Mouse (Mus musculus) lung, adult 2 months (tissue): Measurements from ENCODE around the gene Parp8. TPM values are rescaled to one million over a fixed set of nuclear protein-coding genes. Genes with fewer than 3 reads are reported as not detected.
"Not testable (repeated sequence)": the region's sequence is repeated elsewhere in the genome, so short reads cannot be mapped to it uniquely, and the experiment has no call there.

Experiments
- DNase-seq: peaks from one replicate; pipeline ENCODE4 v3.0.0; 2022
- H3K4me1 ChIP-seq: fragments of 200-500 bp; 2 replicates; pipeline ENCODE4 v1.6.1; 2011; ENCODE audit warnings: low read length; ENCODE audit not compliant: control insufficient read depth, insufficient read depth
- H3K4me3 ChIP-seq: fragments of 200-500 bp; replicated peaks from 2 replicates; pipeline ENCODE3; 2011; ENCODE audit warnings: low read depth, mild to moderate bottlenecking, control low read depth, low read length; ENCODE audit errors: extremely low read depth
- CTCF ChIP-seq: fragments of 200-500 bp; IDR thresholded peaks from 2 replicates; pipeline ENCODE4 v1.5.1; 2011; ENCODE audit warnings: mild to moderate bottlenecking, low read length, control low read depth; ENCODE audit not compliant: insufficient read depth
- POLR2A ChIP-seq: fragments of 200-500 bp; IDR thresholded peaks from 2 replicates; pipeline ENCODE4 v1.6.1; 2011; ENCODE audit warnings: low read depth, mild to moderate bottlenecking, control low read depth, low read length, borderline replicate concordance; ENCODE audit errors: extremely low read depth
- WGBS: fragments of 180-500 bp; shearing (Covaris S2); methylation state at CpG from one replicate; pipeline ENCODE4 v1.1.7; 2018; 5-methylcytosine and 5-hydroxymethylcytosine counted together
- polyA plus RNA-seq: library from polyadenylated mRNA; depleted of rRNA; stranded (reverse); fragments of >200 nt; gene quantifications from 2 replicates; pipeline ENCODE4 v1.2.3, GENCODE M21; 2012

Parp8 gene
- polyA plus RNA-seq, 1 experiment: 9.6 TPM

- Histone ChIP-seq H3K4me3 (no peak overlapping the region), H3K4me1 (no peaks in the 10 kb centered on the region)
- WGBS: 88% methylated on average over 6 of the region's 6 CpGs
- DNase-seq: no peak
- TF ChIP-seq POLR2A: no peak
- TF ChIP-seq CTCF: no peak
Observed at GRCm38 (mm10) chr13:116949056-116949455, 76.3 kb downstream of the Parp8 start.

- DNase-seq: no peak
- TF ChIP-seq CTCF (no peak), POLR2A (no peak)
- 46% methylated on average over 5 of the region's 5 CpGs for WGBS
- no peak overlapping the region for H3K4me3 ChIP-seq
- no peaks in the 10 kb centered on the region for H3K4me1 ChIP-seq
Observed at GRCm38 (mm10) chr13:116948299-116948659, 77.1 kb downstream of the Parp8 start.

DNA sequence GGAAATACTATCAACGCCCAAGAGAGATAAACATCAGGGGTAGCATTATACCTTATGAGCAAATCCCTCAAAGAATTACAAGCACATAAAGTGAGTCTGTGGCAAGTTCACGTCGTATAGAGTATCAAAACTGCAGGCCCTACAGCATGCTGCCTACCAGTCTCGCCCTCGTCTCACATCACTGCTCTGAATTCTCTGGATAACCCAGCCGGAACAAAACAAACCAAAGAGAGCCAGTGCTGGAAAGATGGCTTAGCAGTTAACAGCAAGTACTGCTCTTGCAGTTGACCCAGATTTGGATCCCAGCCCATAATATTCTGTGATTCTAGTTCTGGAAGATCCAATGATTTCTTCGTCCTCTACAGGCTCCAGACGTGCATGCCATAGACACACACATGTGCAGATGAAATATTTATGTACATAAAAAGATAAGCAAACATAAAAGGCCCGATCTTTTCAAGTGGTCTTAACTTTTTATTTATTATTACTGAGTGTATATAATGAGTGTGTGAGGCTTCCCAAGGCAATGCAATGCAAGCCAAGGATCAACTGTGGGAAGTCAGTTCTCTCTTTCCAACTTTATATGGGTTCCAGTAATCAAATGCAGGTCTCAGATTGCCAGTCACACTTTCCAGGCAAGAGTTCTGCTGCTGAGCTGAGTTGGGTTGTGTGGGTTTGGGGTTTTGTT is 77.6 kb downstream of the Parp8 start:
- no peak overlapping the region for H3K4me3 ChIP-seq
- TF ChIP-seq CTCF (no peak), POLR2A (no peak)
- DNase-seq: no peak
- H3K4me1 ChIP-seq: no peaks in the 10 kb centered on the region
- 64% methylated on average over 9 of the region's 9 CpGs for WGBS

DNA sequence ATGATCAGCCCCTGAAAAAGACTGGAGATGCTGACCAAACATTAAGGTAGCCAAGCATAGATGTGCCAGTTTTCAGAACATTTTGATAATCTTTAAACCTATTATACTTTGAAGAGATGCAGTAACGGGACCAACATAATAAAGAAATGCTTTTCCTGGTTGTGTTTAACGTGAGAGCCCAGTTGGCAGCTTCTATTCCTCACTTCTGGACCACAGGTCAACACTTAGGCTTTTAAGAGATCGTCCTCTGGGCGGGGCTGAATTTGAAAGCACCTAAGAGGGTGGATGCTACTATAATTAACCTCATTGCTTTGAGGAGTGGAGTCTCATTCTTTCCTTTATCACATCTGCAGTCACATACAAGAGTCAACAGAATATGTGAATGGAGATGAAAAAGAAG is 78.8 kb downstream of the Parp8 start:
- TF ChIP-seq POLR2A: no peak
- TF ChIP-seq CTCF: no peak
- WGBS: 67% methylated on average over 4 of the region's 4 CpGs
- Histone ChIP-seq H3K4me1 (no peaks in the 10 kb centered on the region), H3K4me3 (no peak overlapping the region)
- DNase-seq: no peak

DNA sequence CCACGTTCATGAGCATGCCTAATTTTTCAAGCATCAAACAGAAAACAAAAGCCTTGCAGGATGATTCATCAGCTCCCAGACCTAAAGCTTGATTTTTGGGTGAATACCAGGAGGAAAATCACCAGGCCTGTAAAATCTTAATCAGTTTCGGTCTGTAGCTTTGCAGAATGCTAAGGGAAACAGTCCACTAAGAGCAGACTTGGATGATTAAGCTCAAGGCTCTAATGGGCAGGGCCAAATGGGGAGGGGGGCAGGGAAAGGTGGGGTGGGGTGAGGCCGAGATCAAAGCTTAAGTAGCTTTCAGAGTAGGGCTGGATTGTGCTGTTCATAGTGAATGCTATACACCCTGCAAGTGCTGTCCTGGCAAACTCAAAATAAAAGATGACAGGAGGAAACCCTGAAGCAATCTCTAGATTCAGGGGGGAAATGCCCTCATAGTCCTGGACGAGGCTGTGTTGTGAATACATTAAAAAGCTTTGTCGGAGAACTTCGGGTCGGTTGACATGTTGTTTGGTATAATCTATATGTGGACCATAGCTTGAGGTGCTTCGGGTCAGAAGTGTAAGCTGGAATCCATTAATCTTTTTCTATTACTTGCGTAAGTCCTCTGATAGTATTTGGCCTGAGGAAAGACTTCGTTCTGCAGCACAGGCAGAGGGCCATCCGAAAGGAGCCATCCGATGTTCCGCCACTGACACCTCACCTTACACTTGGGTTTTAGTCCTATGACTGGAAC is 83.9 kb downstream of the Parp8 start:
- DNase-seq: no peak
- 70% methylated on average over 13 of the region's 13 CpGs for WGBS
- H3K4me1 ChIP-seq: no peaks in the 10 kb centered on the region
- H3K4me3 ChIP-seq: no peak overlapping the region
- TF ChIP-seq POLR2A (no peak), CTCF (no peak)

DNA sequence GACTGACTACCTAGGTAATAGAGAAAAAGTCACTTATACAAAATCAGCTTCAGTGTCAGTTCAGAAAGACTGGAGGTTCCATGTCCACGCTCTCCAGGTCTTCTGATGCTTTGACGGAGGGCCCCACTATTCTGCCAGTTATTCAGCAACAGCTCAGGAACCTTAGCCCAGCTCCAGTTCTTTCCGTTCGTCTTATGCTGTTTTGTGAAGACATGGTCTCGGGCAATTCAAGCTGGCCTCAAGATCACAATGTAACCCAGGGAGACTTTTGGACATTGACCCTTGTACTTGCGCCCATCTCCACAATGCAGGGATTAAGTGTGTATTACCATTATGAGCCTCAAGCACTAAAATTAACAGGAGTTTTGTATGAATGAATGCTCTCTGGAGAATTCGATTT is 84.6 kb downstream of the Parp8 start:
- H3K4me1 ChIP-seq: no peaks in the 10 kb centered on the region
- 91% methylated on average over 7 of the region's 7 CpGs for WGBS
- H3K4me3 ChIP-seq: no peak overlapping the region
- TF ChIP-seq CTCF (no peak), POLR2A (no peak)
- DNase-seq: no peak

DNA sequence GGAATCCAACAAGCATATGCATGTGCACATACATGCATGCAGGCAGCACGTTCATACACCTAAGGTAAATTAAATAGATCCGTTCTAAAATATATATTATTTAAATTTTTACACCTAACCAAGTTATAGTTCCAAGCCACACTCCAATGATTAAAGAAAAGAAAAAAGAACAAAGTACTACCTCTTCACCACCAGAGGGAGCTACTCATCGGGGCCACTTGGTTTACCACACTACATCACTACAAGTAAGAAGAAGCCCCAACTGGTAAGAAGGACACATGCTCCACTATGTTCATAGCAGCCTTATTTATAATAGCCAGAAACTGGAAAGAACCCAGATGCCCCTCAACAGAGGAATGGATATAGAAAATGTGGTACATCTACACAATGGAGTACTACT is 88.3 kb downstream of the Parp8 start:
- not testable (repeated sequence) for DNase-seq, H3K4me1 ChIP-seq, H3K4me3 ChIP-seq
- 95% methylated on average over 3 of the region's 3 CpGs for WGBS

- no peak for DNase-seq
- TF ChIP-seq POLR2A (no peak), CTCF (no peak)
- 49% methylated on average over 6 of the region's 6 CpGs for WGBS
- Histone ChIP-seq H3K4me3 (no peak overlapping the region), H3K4me1 (0 out of 2 replicates have a peak, but pooled peaks cover 2% of the 10 kb centered on the region)
Observed at GRCm38 (mm10) chr13:116917387-116917930, 107.9 kb downstream of the Parp8 start.

- whole genome bisulfite sequencing: 54% methylated on average over 3 of the region's 3 CpGs
- H3K4me3 ChIP-seq: no peak overlapping the region
- DNase-seq: no peak
- H3K4me1 ChIP-seq: no peaks in the 10 kb centered on the region
- TF ChIP-seq POLR2A: no peak
- TF ChIP-seq CTCF: no peak
Observed at GRCm38 (mm10) chr13:116908284-116908683, 117.1 kb downstream of the Parp8 start.

DNA sequence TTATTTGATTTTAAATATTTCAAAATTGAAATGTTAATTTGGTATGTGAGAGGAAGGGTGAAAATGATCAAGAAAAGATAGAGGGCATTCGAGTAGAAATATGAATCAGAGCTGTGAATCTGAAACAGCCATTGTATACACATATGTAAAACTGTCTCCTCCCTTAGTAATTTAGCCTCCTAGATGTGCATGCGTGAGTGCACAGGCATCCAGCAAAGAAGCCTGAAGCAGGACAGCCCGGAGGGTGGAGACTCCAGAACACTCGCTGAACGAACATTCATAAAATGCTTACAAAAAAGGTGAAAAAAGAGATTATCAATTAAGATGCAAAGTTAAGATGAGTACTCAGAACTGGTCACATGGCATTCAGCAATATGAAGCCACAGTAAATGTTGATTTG is 121.9 kb downstream of the Parp8 start:
- no peak for TF ChIP-seq CTCF
- TF ChIP-seq POLR2A: no peak
- 82% methylated on average over 5 of the region's 5 CpGs for WGBS
- Histone ChIP-seq H3K4me3 (no peak overlapping the region), H3K4me1 (no peaks in the 10 kb centered on the region)
- no peak for DNase-seq

DNA sequence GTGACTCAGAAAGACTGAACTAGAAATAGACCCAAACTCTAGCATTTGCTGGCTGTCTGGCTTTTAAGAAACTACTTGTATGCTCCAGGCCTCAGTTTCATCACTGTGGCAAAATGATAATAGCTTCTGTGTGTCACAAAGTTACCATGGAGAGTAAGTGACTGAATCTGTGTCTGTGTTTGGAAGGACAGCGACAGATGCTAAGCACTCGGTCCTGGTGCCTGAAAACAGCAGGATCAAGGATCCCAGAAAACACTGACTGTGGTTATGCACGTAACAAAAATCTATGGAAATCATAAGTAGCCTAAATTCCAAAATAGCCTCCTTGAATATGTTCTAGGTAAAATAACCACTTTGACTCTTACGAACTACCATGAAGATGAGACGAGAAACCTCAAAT is 126.9 kb downstream of the Parp8 start:
- 96% methylated on average over 5 of the region's 5 CpGs for WGBS
- Histone ChIP-seq H3K4me1 (no peaks in the 10 kb centered on the region), H3K4me3 (no peak overlapping the region)
- no peak for DNase-seq
- TF ChIP-seq CTCF (no peak), POLR2A (no peak)
